Mouse (Mus musculus): ENCODE measurements around the gene Foxd4. TPM values are rescaled to one million over a fixed set of nuclear protein-coding genes. Genes with fewer than 3 reads are reported as not detected.

Foxd4 gene
- total and polyA plus RNA-seq, 3 experiments, result 0.04 TPM; not detected in 2

DNA sequence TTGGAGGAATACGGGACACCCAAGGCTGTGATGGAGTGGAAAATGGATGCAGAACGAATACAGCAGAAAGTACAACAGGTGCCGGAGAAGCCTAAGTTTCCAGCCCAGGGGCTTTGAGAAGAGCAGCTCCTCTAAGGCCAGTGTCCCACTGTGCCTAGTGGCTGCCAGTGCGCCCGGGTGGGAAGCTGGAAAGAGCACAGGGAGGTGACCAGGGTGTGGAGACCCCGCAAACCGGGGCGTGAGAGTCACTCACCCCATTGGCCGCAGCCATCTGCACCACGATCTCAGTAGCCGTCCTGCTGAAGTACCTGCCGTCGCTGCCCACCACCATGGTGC is 39.8 kb downstream of the Foxd4 start:
- Histone ChIP-seq H3K4me1 (ENCODE audit: control insufficient read depth in 1 of 2, insufficient read depth in 2 of 2, low read length in 2 of 2) (no peaks in the 10 kb centered on the region), H3K79me2 (ENCODE audit: control insufficient read depth, insufficient read depth, low read length, poor library complexity) (no peaks in the 10 kb centered on the region), H3K27me3 (ENCODE audit: control insufficient read depth in 1 of 2, insufficient read depth in 2 of 2, low read length in 2 of 2) (no peaks in the 10 kb centered on the region; a peak in 1 of 4 replicates), H3K4me3 (ENCODE audit: control insufficient read depth in 1 of 2, insufficient read depth in 1 of 2, low read depth in 2 of 2, low read length in 2 of 2) (no peak overlapping the region), H3K36me3 (ENCODE audit: control insufficient read depth in 1 of 2, insufficient read depth in 2 of 2, low read length in 2 of 2) (no peaks in the 10 kb centered on the region), H3K27ac (ENCODE audit: control insufficient read depth, low read depth, low read length) (no peak overlapping the region), H3K9me3 (replicated peaks; ENCODE audit: insufficient read depth, low read length) (no peaks in the 10 kb centered on the region), H3K9ac (ENCODE audit: control insufficient read depth, low read depth, low read length, poor library complexity, severe bottlenecking) (no peak overlapping the region)
- TF ChIP-seq GATA1 (IDR thresholded peaks at IDR 0.05; ENCODE audit: low read depth, low read length), result no peak
- no peak for TF ChIP-seq ZMIZ1 (IDR thresholded peaks at IDR 0.05; ENCODE audit: low read depth, low read length)
- TF ChIP-seq MXI1 (IDR thresholded peaks at IDR 0.05; ENCODE audit: low read depth, low read length), result no peak
- no peak for TF ChIP-seq E2F4 (IDR thresholded peaks at IDR 0.05; ENCODE audit: borderline replicate concordance, low read depth, low read length)
- no peak for TF ChIP-seq EP300 (IDR thresholded peaks at IDR 0.05; ENCODE audit: low read depth in 1 of 2, low read length in 2 of 2)
- TF ChIP-seq TCF12 (IDR thresholded peaks at IDR 0.05; ENCODE audit: low read depth, low read length), result no peak
- TF ChIP-seq MEF2A (IDR thresholded peaks at IDR 0.05; ENCODE audit: extremely low read depth, insufficient replicate concordance, low read depth, low read length, poor library complexity, severe bottlenecking), result no peak
- TF ChIP-seq ZC3H11A (IDR thresholded peaks at IDR 0.05; ENCODE audit: low read depth, low read length), result no peak
- no peak for TF ChIP-seq HCFC1 (IDR thresholded peaks at IDR 0.05; ENCODE audit: low read depth, low read length)
- no peak for TF ChIP-seq MYC (IDR thresholded peaks at IDR 0.05; ENCODE audit: low read depth, low read length)
- TF ChIP-seq CHD2 (IDR thresholded peaks at IDR 0.05; ENCODE audit: low read length), result no peak
- DNase-seq (ENCODE audit: low read depth, low spot score), result no peak

DNA sequence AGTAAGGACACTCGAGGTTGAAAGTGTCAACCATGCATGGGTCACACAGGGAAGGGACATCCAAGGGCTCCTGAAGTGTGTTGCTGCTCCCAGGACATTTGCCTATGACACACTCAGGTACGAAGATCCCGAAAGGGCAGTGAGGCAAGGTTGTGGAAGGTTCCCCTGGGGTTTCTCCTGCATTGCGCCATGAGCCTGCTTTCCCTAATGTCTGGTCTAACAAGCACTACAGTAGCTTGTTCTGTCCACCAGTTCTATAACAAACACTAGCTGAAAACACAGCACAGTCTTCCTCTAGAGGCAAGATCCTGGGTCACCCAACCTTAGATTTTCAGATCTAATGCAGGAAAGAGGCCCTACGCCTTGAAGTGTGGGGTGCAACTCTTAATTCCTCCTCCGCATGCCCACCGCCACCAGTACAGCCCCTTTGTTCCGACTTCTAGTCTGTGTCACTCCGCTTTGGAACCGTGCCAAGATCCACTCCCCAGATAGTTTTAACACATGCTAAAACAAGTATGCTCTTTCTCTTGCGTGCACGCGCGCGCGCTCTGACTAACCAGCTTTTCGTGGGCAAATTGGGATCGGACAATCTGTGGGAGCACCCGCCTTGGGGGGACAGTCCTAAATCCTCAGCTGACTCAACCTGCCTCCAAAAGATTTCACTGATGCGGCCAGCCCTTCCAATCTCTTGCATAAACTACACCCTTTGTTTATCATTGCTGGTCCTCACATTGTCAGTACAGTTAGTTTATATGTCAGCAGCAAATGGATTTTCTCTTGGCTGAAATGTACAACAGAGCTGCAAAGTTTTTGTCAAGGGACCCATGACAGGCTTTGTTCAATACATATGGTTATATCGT is 49.3 kb downstream of the Foxd4 start:
- H3K4me1 ChIP-seq (ENCODE audit: control insufficient read depth in 1 of 2, insufficient read depth in 2 of 2, low read length in 2 of 2), result no peaks in the 10 kb centered on the region

More for the DNA sequence above, 49.3 kb downstream of the Foxd4 start:
- TF ChIP-seq POLR2A (IDR thresholded peaks at IDR 0.05; ENCODE audit: control insufficient read depth in 1 of 2, insufficient read depth in 1 of 2, low read depth in 1 of 2, low read length in 2 of 2, poor library complexity in 1 of 2) (no peak), ZMIZ1 (IDR thresholded peaks at IDR 0.05; ENCODE audit: low read depth, low read length) (no peak), ELF1 (IDR thresholded peaks at IDR 0.05; ENCODE audit: low read depth, low read length) (no peak), CTCF (IDR thresholded peaks at IDR 0.05 in 2 of 3, conservative IDR thresholded peaks at IDR 0.05 in 1 of 3; ENCODE audit: control insufficient read depth in 1 of 3, insufficient read depth in 1 of 3, low read depth in 2 of 3, low read length in 3 of 3, poor library complexity in 1 of 3, severe bottlenecking in 1 of 3) (no peak), ZKSCAN1 (IDR thresholded peaks at IDR 0.05; ENCODE audit: low read depth, low read length) (no peak), JUND (IDR thresholded peaks at IDR 0.05; ENCODE audit: low read depth, low read length) (no peak), GABPA (IDR thresholded peaks at IDR 0.05; ENCODE audit: low read depth, low read length) (no peak), MYC (IDR thresholded peaks at IDR 0.05; ENCODE audit: low read depth, low read length) (no peak), USF1 (IDR thresholded peaks at IDR 0.05; ENCODE audit: low read depth, low read length) (no peak)
- DNase-seq (ENCODE audit: low read depth, low spot score), result no peak
- no peak overlapping the region for H3K4me3 ChIP-seq (ENCODE audit: control insufficient read depth in 1 of 2, insufficient read depth in 1 of 2, low read depth in 2 of 2, low read length in 2 of 2)
- no peaks in the 10 kb centered on the region for H3K79me2 ChIP-seq (ENCODE audit: control insufficient read depth, insufficient read depth, low read length, poor library complexity)
- no peaks in the 10 kb centered on the region for H3K36me3 ChIP-seq (ENCODE audit: control insufficient read depth in 1 of 2, insufficient read depth in 2 of 2, low read length in 2 of 2)
- H3K27ac ChIP-seq (ENCODE audit: control insufficient read depth, low read depth, low read length), result no peak overlapping the region
- H3K9ac ChIP-seq (ENCODE audit: control insufficient read depth, low read depth, low read length, poor library complexity, severe bottlenecking), result no peak overlapping the region
- no peaks in the 10 kb centered on the region; a peak in 2 of 4 replicates for H3K27me3 ChIP-seq (ENCODE audit: control insufficient read depth in 1 of 2, insufficient read depth in 2 of 2, low read length in 2 of 2)
- H3K9me3 ChIP-seq (replicated peaks; ENCODE audit: insufficient read depth, low read length), result no peaks in the 10 kb centered on the region

Other genes starting within 250 kb of the Foxd4 start
- not detected in 2 replicates for gene Tmem252, start 227.2 kb downstream of the Foxd4 start, total RNA-seq (2012; rRNA removed)
- gene Tmem252, start 227.2 kb downstream of the Foxd4 start, polyA plus RNA-seq (2012; ENCODE audit: insufficient read depth in 1 of 2, insufficient read length in 2 of 2, low read depth in 1 of 2, low replicate concordance in 2 of 2, missing spikeins in 1 of 2), result not detected
- not detected in 2 replicates for gene Pgm5, start 39.3 kb downstream of the Foxd4 start, total RNA-seq (2012; rRNA removed)
- gene Pgm5, start 39.3 kb downstream of the Foxd4 start, polyA plus RNA-seq (2012; ENCODE audit: insufficient read depth in 1 of 2, insufficient read length in 2 of 2, low read depth in 1 of 2, low replicate concordance in 2 of 2, missing spikeins in 1 of 2), result not detected
- gene Gm10053, start 25.5 kb downstream of the Foxd4 start, total RNA-seq (2012; rRNA removed), result 237 and 277 TPM in 2 replicates
- gene Gm10053, start 25.5 kb downstream of the Foxd4 start, polyA plus RNA-seq (2012; ENCODE audit: insufficient read depth in 1 of 2, insufficient read length in 2 of 2, low read depth in 1 of 2, low replicate concordance in 2 of 2, missing spikeins in 1 of 2), result 100 to 1,000 TPM in 1 of 2 experiments, not detected in 1; 173 TPM
- gene Cbwd1, start 60.4 kb upstream of the Foxd4 start, total RNA-seq (2012; rRNA removed), result 20.5 and 24.0 TPM in 2 replicates
- 10 to 100 TPM in 1 of 2 experiments, not detected in 1; 14.2 TPM for gene Cbwd1, start 60.4 kb upstream of the Foxd4 start, polyA plus RNA-seq (2012; ENCODE audit: insufficient read depth in 1 of 2, insufficient read length in 2 of 2, low read depth in 1 of 2, low replicate concordance in 2 of 2, missing spikeins in 1 of 2)
- gene Dock8, start 98.3 kb upstream of the Foxd4 start, total RNA-seq (2012; rRNA removed), result 16.1 and 17.8 TPM in 2 replicates
- gene Dock8, start 98.3 kb upstream of the Foxd4 start, polyA plus RNA-seq (2012; ENCODE audit: insufficient read depth in 1 of 2, insufficient read length in 2 of 2, low read depth in 1 of 2, low replicate concordance in 2 of 2, missing spikeins in 1 of 2), result 10 to 100 TPM in 1 of 2 experiments, not detected in 1; 30.1 TPM